Mouse (Mus musculus): ENCODE measurements at regions not wholly inside any gene's neighbourhood (a gene's known extent, or its start where the extent isn't known, plus 50 kb on each side); places are given as distances from the start of the nearest gene placed in this dataset.

- no peak overlapping the region for H3K27ac ChIP-seq (replicated peaks)
- no peak overlapping the region for H3K9ac ChIP-seq
- no peaks in the 10 kb centered on the region for H3K36me3 ChIP-seq
- no peaks in the 10 kb centered on the region for H3K4me1 ChIP-seq
- no peaks in the 10 kb centered on the region for H3K9me3 ChIP-seq (replicated peaks)
- ATAC-seq (ENCODE audit: insufficient number of reproducible peaks, low FRiP score, low TSS enrichment, low read depth): no peak
- H3K4me2 ChIP-seq (replicated peaks): no peak overlapping the region
- H3K4me3 ChIP-seq (replicated peaks): no peak overlapping the region
- 67% methylated on average over 10 of the region's 10 CpGs for WGBS
- H3K27me3 ChIP-seq: no peaks in the 10 kb centered on the region
These were observed 336.7 kb upstream of the Tenm4 start for GRCm38 (mm10) chr7:95834236-95834919.

- Histone ChIP-seq H3K4me1 (no peaks in the 10 kb centered on the region), H3K27me3 (no peaks in the 10 kb centered on the region), H3K4me3 (replicated peaks) (no peak overlapping the region), H3K36me3 (no peaks in the 10 kb centered on the region), H3K9ac (no peak overlapping the region), H3K27ac (replicated peaks) (no peak overlapping the region), H3K9me3 (replicated peaks) (no peaks in the 10 kb centered on the region), H3K4me2 (replicated peaks) (no peak overlapping the region)
- no peak for ATAC-seq (ENCODE audit: insufficient number of reproducible peaks, low FRiP score, low TSS enrichment, low read depth)
- 58% methylated on average over 2 of the region's 2 CpGs for WGBS
These were observed 330.6 kb upstream of the Tenm4 start for GRCm38 (mm10) chr7:95840476-95840875.

GRCm38 (mm10) chr7:95849874-95850273, 321.2 kb upstream of the Tenm4 start:
- ATAC-seq (ENCODE audit: insufficient number of reproducible peaks, low FRiP score, low TSS enrichment, low read depth): no peak
- no peaks in the 10 kb centered on the region for H3K9me3 ChIP-seq (replicated peaks)
- no peak overlapping the region for H3K27ac ChIP-seq (replicated peaks)
- no peaks in the 10 kb centered on the region for H3K4me1 ChIP-seq
- H3K4me3 ChIP-seq (replicated peaks): no peak overlapping the region
- no peak overlapping the region for H3K4me2 ChIP-seq (replicated peaks)
- no peaks in the 10 kb centered on the region for H3K36me3 ChIP-seq
- H3K27me3 ChIP-seq: no peaks in the 10 kb centered on the region
- H3K9ac ChIP-seq: no peak overlapping the region
- 58% methylated on average over 2 of the region's 2 CpGs for WGBS

GRCm38 (mm10) chr7:95852630-95853029, 318.4 kb upstream of the Tenm4 start:
- Histone ChIP-seq H3K36me3 (no peaks in the 10 kb centered on the region), H3K27ac (replicated peaks) (no peak overlapping the region), H3K27me3 (no peaks in the 10 kb centered on the region), H3K9ac (no peak overlapping the region), H3K4me2 (replicated peaks) (no peak overlapping the region), H3K9me3 (replicated peaks) (no peaks in the 10 kb centered on the region), H3K4me3 (replicated peaks) (no peak overlapping the region), H3K4me1 (no peaks in the 10 kb centered on the region)
- 71% methylated on average over 6 of the region's 6 CpGs for whole genome bisulfite sequencing
- ATAC-seq (ENCODE audit: insufficient number of reproducible peaks, low FRiP score, low TSS enrichment, low read depth): no peak

GRCm38 (mm10) chr7:95853225-95853812, 317.7 kb upstream of the Tenm4 start:
- no peak for ATAC-seq (ENCODE audit: insufficient number of reproducible peaks, low FRiP score, low TSS enrichment, low read depth)

GRCm38 (mm10) chr7:95858247-95858646, 312.8 kb upstream of the Tenm4 start:
- H3K4me3 ChIP-seq (replicated peaks): no peak overlapping the region
- H3K4me2 ChIP-seq (replicated peaks): no peak overlapping the region
- ATAC-seq (ENCODE audit: insufficient number of reproducible peaks, low FRiP score, low TSS enrichment, low read depth): no peak
- H3K9me3 ChIP-seq (replicated peaks): no peaks in the 10 kb centered on the region
- H3K36me3 ChIP-seq: no peaks in the 10 kb centered on the region
- H3K27ac ChIP-seq (replicated peaks): no peak overlapping the region
- no peaks in the 10 kb centered on the region for H3K4me1 ChIP-seq
- no peak overlapping the region for H3K9ac ChIP-seq
- H3K27me3 ChIP-seq: no peaks in the 10 kb centered on the region

More at GRCm38 (mm10) chr7:95853225-95853812, 317.7 kb upstream of the Tenm4 start:
- Histone ChIP-seq H3K4me3 (replicated peaks) (no peak overlapping the region), H3K4me1 (no peaks in the 10 kb centered on the region), H3K9ac (no peak overlapping the region), H3K27me3 (no peaks in the 10 kb centered on the region), H3K27ac (replicated peaks) (no peak overlapping the region), H3K4me2 (replicated peaks) (no peak overlapping the region), H3K9me3 (replicated peaks) (no peaks in the 10 kb centered on the region), H3K36me3 (no peaks in the 10 kb centered on the region)
- 68% methylated on average over 6 of the region's 6 CpGs for WGBS

- no peak overlapping the region for H3K4me2 ChIP-seq (replicated peaks)
- H3K4me1 ChIP-seq: no peaks in the 10 kb centered on the region
- WGBS: 41% methylated on average over 3 of the region's 3 CpGs
- no peaks in the 10 kb centered on the region for H3K36me3 ChIP-seq
- H3K4me3 ChIP-seq (replicated peaks): no peak overlapping the region
- H3K9ac ChIP-seq: no peak overlapping the region
- H3K27ac ChIP-seq (replicated peaks): no peak overlapping the region
- H3K27me3 ChIP-seq: no peaks in the 10 kb centered on the region
- no peaks in the 10 kb centered on the region for H3K9me3 ChIP-seq (replicated peaks)
- ATAC-seq (ENCODE audit: insufficient number of reproducible peaks, low FRiP score, low TSS enrichment, low read depth): no peak
These were observed 306.8 kb upstream of the Tenm4 start for GRCm38 (mm10) chr7:95864233-95864632.

- Histone ChIP-seq H3K9ac (no peak overlapping the region), H3K4me1 (no peaks in the 10 kb centered on the region), H3K4me2 (replicated peaks) (no peak overlapping the region), H3K4me3 (replicated peaks) (no peak overlapping the region), H3K36me3 (no peaks in the 10 kb centered on the region), H3K9me3 (replicated peaks) (no peaks in the 10 kb centered on the region), H3K27me3 (no peaks in the 10 kb centered on the region), H3K27ac (replicated peaks) (no peak overlapping the region)
- ATAC-seq (ENCODE audit: insufficient number of reproducible peaks, low FRiP score, low TSS enrichment, low read depth): no peak
- 55% methylated on average over 3 of the region's 3 CpGs for WGBS
These were observed 305.8 kb upstream of the Tenm4 start for GRCm38 (mm10) chr7:95865270-95865669.

- H3K27ac ChIP-seq (replicated peaks): no peak overlapping the region
- 79% methylated on average over 6 of the region's 6 CpGs for WGBS
- H3K4me2 ChIP-seq (replicated peaks): no peak overlapping the region
- H3K9me3 ChIP-seq (replicated peaks): no peaks in the 10 kb centered on the region
- H3K4me3 ChIP-seq (replicated peaks): no peak overlapping the region
- no peaks in the 10 kb centered on the region for H3K27me3 ChIP-seq
- H3K36me3 ChIP-seq: no peaks in the 10 kb centered on the region
- ATAC-seq (ENCODE audit: insufficient number of reproducible peaks, low FRiP score, low TSS enrichment, low read depth): peak; percentile 39; the same call in 1 of the 2 replicates
- H3K9ac ChIP-seq: no peak overlapping the region
- H3K4me1 ChIP-seq: no peaks in the 10 kb centered on the region
These were observed 302.3 kb upstream of the Tenm4 start for GRCm38 (mm10) chr7:95868753-95869152.

GRCm38 (mm10) chr7:95880576-95881267, 290.3 kb upstream of the Tenm4 start:
- Histone ChIP-seq H3K27ac (replicated peaks) (no peak overlapping the region), H3K4me3 (replicated peaks) (no peak overlapping the region), H3K9me3 (replicated peaks) (no peaks in the 10 kb centered on the region), H3K36me3 (no peaks in the 10 kb centered on the region), H3K4me2 (replicated peaks) (no peak overlapping the region), H3K4me1 (no peaks in the 10 kb centered on the region), H3K27me3 (no peaks in the 10 kb centered on the region), H3K9ac (no peak overlapping the region)
- ATAC-seq (ENCODE audit: insufficient number of reproducible peaks, low FRiP score, low TSS enrichment, low read depth): no peak
- 64% methylated on average over 3 of the region's 3 CpGs for WGBS

GRCm38 (mm10) chr7:95901524-95901923, 269.5 kb upstream of the Tenm4 start:
- Histone ChIP-seq H3K9ac (no peak overlapping the region), H3K4me1 (no peaks in the 10 kb centered on the region), H3K36me3 (no peaks in the 10 kb centered on the region), H3K4me2 (replicated peaks) (no peak overlapping the region), H3K27ac (replicated peaks) (no peak overlapping the region), H3K27me3 (no peaks in the 10 kb centered on the region), H3K9me3 (replicated peaks) (no peaks in the 10 kb centered on the region), H3K4me3 (replicated peaks) (no peak overlapping the region)
- 68% methylated on average over 3 of the region's 3 CpGs for WGBS
- no peak for ATAC-seq (ENCODE audit: insufficient number of reproducible peaks, low FRiP score, low TSS enrichment, low read depth)

All from embryonic facial prominence, embryonic 15.5 days (tissue).